Mouse (Mus musculus) thymus, adult 2 months (tissue): Measurements from ENCODE around the gene Gm20683. TPM values are rescaled to one million over a fixed set of nuclear protein-coding genes. Genes with fewer than 3 reads are reported as not detected.

ENCODE experiments used
- DNase-seq: peaks from one replicate; pipeline ENCODE4 v3.0.0; 2021
- H3K27ac ChIP-seq: fragments of 200-500 bp; 2 replicates; pipeline ENCODE4 v1.5.1; 2012; ENCODE audit warnings: low read length, control low read depth; ENCODE audit not compliant: control insufficient read depth, insufficient read depth
- H3K27me3 ChIP-seq: fragments of 200-500 bp; 2 replicates; pipeline ENCODE4 v1.6.1; 2012; ENCODE audit warnings: mild to moderate bottlenecking, low read length, moderate library complexity, mixed read lengths; ENCODE audit not compliant: control insufficient read depth, insufficient read depth
- H3K36me3 ChIP-seq: fragments of 200-500 bp; 2 replicates; pipeline ENCODE4 v1.6.1; 2012; ENCODE audit warnings: mild to moderate bottlenecking, low read length, moderate library complexity; ENCODE audit not compliant: control insufficient read depth, insufficient read depth
- H3K4me1 ChIP-seq: fragments of 200-500 bp; replicated peaks from 2 replicates; pipeline ENCODE4 v1.6.1; 2012; ENCODE audit warnings: low read length; ENCODE audit not compliant: control insufficient read depth, insufficient read depth
- H3K4me3 ChIP-seq: fragments of 200-500 bp; 2 replicates; pipeline ENCODE4 v1.5.1; 2012; ENCODE audit warnings: mild to moderate bottlenecking, low read length, control low read depth, moderate library complexity; ENCODE audit not compliant: control insufficient read depth, insufficient read depth
- CTCF ChIP-seq: fragments of 200-500 bp; IDR thresholded peaks from 2 replicates; pipeline ENCODE4 v1.5.1; 2012; ENCODE audit warnings: mild to moderate bottlenecking, control low read depth, low read length, moderate library complexity, borderline replicate concordance; ENCODE audit not compliant: control insufficient read depth, poor library complexity, insufficient read depth; ENCODE audit errors: extremely low read depth
- POLR2A ChIP-seq: fragments of 200-500 bp; IDR thresholded peaks from 2 replicates; pipeline ENCODE4 v1.6.1; 2012; ENCODE audit warnings: mild to moderate bottlenecking, low read length, control low read depth, moderate library complexity; ENCODE audit not compliant: control insufficient read depth, poor library complexity, insufficient read depth; ENCODE audit errors: extremely low read depth
- WGBS: fragments of 180-500 bp; shearing (Covaris S2); methylation state at CpG from one replicate; pipeline ENCODE4 v1.1.7; 2018; 5-methylcytosine and 5-hydroxymethylcytosine counted together
- polyA plus RNA-seq: library from polyadenylated mRNA; depleted of rRNA; stranded (reverse); fragments of >200 nt; gene quantifications from 2 replicates; pipeline ENCODE4 v1.2.3, GENCODE M21; 2012

The Gm20683 gene
- polyA plus RNA-seq, 1 experiment, result 126 TPM

GRCm38 (mm10) chr17:25825311-25825710, 16.3 kb downstream of the Gm20683 start:
- H3K27me3 ChIP-seq, result no peaks in the 10 kb centered on the region; the same call in 1 of the 2 replicates
- no peaks in the 10 kb centered on the region for H3K36me3 ChIP-seq
- no peak overlapping the region for H3K4me3 ChIP-seq
- 97% methylated on average over 6 of the region's 6 CpGs for WGBS
- DNase-seq, result no peak
- no peak overlapping the region for H3K27ac ChIP-seq
- peaks cover 31% of the 10 kb centered on the region for H3K4me1 ChIP-seq
- no peak for TF ChIP-seq CTCF

- DNase-seq, result no peak
- Histone ChIP-seq H3K4me3 (peak overlapping the region; percentile 96), H3K27ac (no peak overlapping the region), H3K36me3 (no peaks in the 10 kb centered on the region), H3K27me3 (peaks cover 3% of the 10 kb centered on the region; the same call in 1 of the 2 replicates), H3K4me1 (peaks cover 28% of the 10 kb centered on the region)
- 82% methylated on average over 17 of the region's 17 CpGs for WGBS
- TF ChIP-seq POLR2A (no peak), CTCF (no peak)
Observed at GRCm38 (mm10) chr17:25824362-25825142, 17.0 kb downstream of the Gm20683 start.

- peaks cover 20% of the 10 kb centered on the region for H3K4me1 ChIP-seq
- peak within 1 kb of the TSS; percentile 50; the same call in 1 of the 2 replicates for H3K27ac ChIP-seq
- WGBS, result under 1% methylated on average over 18 of the region's 18 CpGs
- TF ChIP-seq CTCF, result no peak
- no peak; the same call in 1 of the 2 replicates for TF ChIP-seq POLR2A
- peak within 1 kb of the TSS; percentile 96 for H3K4me3 ChIP-seq
- DNase-seq, result peak; percentile 80
- H3K36me3 ChIP-seq, result no peaks in the 10 kb centered on the region
- H3K27me3 ChIP-seq, result peaks cover 9% of the 10 kb centered on the region; the same call in 1 of the 2 replicates
Observed at GRCm38 (mm10) chr17:25823452-25823851, 18.1 kb downstream of the Gm20683 start, which contains the start of gene Wdr24. TSS of gene Wdr24 (plus strand) at chr17:25823627.

- Histone ChIP-seq H3K27me3 (peaks cover 9% of the 10 kb centered on the region; the same call in 1 of the 2 replicates), H3K36me3 (no peaks in the 10 kb centered on the region), H3K4me3 (no peak overlapping the region), H3K4me1 (peaks cover 9% of the 10 kb centered on the region), H3K27ac (no peak overlapping the region)
- TF ChIP-seq POLR2A, result no peak
- TF ChIP-seq CTCF, result no peak
- DNase-seq, result no peak
- WGBS, result 13% methylated on average over 46 of the region's 46 CpGs
Observed at GRCm38 (mm10) chr17:25818851-25819780, 22.4 kb downstream of the Gm20683 start.

- no peaks in the 10 kb centered on the region for H3K36me3 ChIP-seq
- no peaks in the 10 kb centered on the region for H3K4me1 ChIP-seq
- WGBS, result 80% methylated on average over 11 of the region's 11 CpGs
- no peak for TF ChIP-seq POLR2A
- no peak for TF ChIP-seq CTCF
- H3K27ac ChIP-seq, result no peak overlapping the region
- H3K4me3 ChIP-seq, result no peak overlapping the region
- peaks cover 9% of the 10 kb centered on the region; the same call in 1 of the 2 replicates for H3K27me3 ChIP-seq
- DNase-seq, result no peak
Observed at GRCm38 (mm10) chr17:25817662-25818061, 23.9 kb downstream of the Gm20683 start.

GRCm38 (mm10) chr17:25813471-25813870, 28.1 kb downstream of the Gm20683 start:
- 6% methylated on average over 20 of the region's 20 CpGs for WGBS

More at GRCm38 (mm10) chr17:25813471-25813870, 28.1 kb downstream of the Gm20683 start:
- 0 out of 2 replicates have a peak, but pooled peaks have one; percentile 54 for TF ChIP-seq CTCF
- no peak for TF ChIP-seq POLR2A
- Histone ChIP-seq H3K4me1 (no peaks in the 10 kb centered on the region), H3K4me3 (no peak overlapping the region), H3K36me3 (no peaks in the 10 kb centered on the region), H3K27ac (no peak overlapping the region), H3K27me3 (peaks cover 13% of the 10 kb centered on the region; the same call in 1 of the 2 replicates)
- peak; percentile 77 for DNase-seq
